Mouse (Mus musculus) kidney, adult 9 months (tissue): ENCODE measurements around the gene Efl1.

Experiments used
- DNase-seq: peaks from one replicate; pipeline ENCODE4 v3.0.0; 2022

The Efl1 gene

DNA sequence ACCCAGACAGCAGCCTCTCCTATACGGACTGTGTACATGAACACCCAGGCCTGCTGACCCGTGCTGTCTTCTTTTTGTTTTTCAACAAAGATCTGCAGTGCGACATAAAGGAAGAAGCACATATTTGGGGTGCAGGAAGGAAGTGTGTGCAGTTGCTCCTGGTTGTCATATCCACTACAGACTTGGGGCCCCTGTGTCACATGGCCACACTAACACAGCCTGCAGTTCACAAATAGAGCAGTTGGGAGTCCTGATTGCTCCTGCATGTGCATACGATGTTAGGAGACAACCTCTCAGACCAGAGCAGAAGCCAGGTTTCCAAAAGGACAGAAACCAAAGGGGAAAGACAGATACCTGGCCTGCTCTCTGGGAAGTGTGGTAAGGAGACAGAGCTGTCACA lies 172.2 kb downstream of the Efl1 start:
- DNase-seq = no peak

DNA sequence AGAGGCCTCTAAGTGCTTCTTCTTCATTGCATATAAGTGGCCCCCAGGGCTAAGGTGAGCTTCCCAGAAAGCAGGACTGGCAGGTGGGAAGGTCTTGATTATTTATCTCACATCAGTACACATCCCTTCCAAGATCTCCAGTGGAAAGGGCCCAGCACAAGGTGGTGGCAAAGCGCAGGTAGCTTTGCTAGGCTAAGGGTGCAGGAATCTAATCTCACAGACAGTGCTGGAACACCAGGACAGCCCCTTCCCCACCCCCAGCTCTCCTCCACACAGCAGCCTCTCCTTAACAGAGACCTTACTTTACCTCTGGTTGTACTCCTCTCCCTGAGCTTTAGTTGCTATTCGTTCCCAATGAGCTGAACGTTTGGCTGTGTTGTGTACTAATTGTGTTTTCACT lies 173.1 kb downstream of the Efl1 start:
- no peak for DNase-seq

DNA sequence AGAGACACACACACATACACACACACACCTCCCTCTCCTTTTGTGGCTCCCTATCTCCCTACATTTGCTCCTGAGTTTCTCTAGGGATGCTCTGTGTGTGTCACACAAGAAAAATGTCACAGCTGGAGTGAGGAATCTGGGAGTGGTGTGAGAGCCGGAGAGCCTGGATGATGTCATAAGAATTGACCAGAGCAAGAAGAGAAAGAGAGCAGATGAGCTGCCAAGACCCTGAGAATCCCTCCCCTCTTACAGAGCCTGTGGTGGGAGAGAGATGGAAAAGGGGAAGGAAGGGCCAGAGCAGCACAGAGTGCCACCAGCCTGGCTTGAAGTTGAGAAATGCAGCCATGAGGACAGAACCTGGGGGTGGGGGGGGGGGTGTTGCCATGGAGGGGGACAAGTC lies 174.1 kb downstream of the Efl1 start:
- DNase-seq = no peak
